Mouse (Mus musculus) adrenal gland, adult (tissue): ENCODE results near the gene Steap4.
"Not testable (repeated sequence)": the region's sequence is repeated elsewhere in the genome, so short reads cannot be mapped to it uniquely, and the experiment has no call there.

Experiments
- DNase-seq, 2 experiments: peaks; one replicate each; pipeline ENCODE4 v3.0.0; 2022 to 2023; ENCODE audit warnings: low spot score in 1 of 2; ENCODE audit not compliant: inconsistent age in 2 of 2

The Steap4 gene

GRCm38 (mm10) chr5:7987962-7988361 lies 27.7 kb downstream of the Steap4 start:
- no peak for DNase-seq

GRCm38 (mm10) chr5:7988415-7988814 lies 28.2 kb downstream of the Steap4 start:
- no peak for DNase-seq

- not testable (repeated sequence) for DNase-seq
Measured at GRCm38 (mm10) chr5:7991631-7992030, 31.4 kb downstream of the Steap4 start.

- DNase-seq, result no peak
Measured at GRCm38 (mm10) chr5:7993766-7994165, 33.5 kb downstream of the Steap4 start.

GRCm38 (mm10) chr5:7995288-7995897 lies 35.1 kb downstream of the Steap4 start:
- DNase-seq, result no peak

GRCm38 (mm10) chr5:7996401-7997044 lies 36.3 kb downstream of the Steap4 start:
- peak in 1 of 2 experiments; percentile 38 for DNase-seq

- DNase-seq, result no peak
Measured at GRCm38 (mm10) chr5:7997086-7997485, 36.8 kb downstream of the Steap4 start.

- DNase-seq, result no peak
Measured at GRCm38 (mm10) chr5:8000466-8000865, 40.2 kb downstream of the Steap4 start.

- DNase-seq, result no peak
Measured at GRCm38 (mm10) chr5:8002827-8003226, 42.6 kb downstream of the Steap4 start.

- DNase-seq, result peak; percentile 33 to 64
Measured at GRCm38 (mm10) chr5:8013276-8013675, 53.0 kb downstream of the Steap4 start.
